Mouse (Mus musculus) neural tube, embryonic 15.5 days (tissue): Measurements from ENCODE around the gene Cys1. TPM values are rescaled to one million over a fixed set of nuclear protein-coding genes. Genes with fewer than 3 reads are reported as not detected.

Experiments
- polyA plus RNA-seq: library from polyadenylated mRNA; unstranded; fragments of >200 nt; fragmentation: Nextera tagmentation; extraction: Ambion mirVana; gene quantifications from 2 replicates; pipeline ENCODE4 v1.2.1, GENCODE M21; 2015

Cys1 gene
- polyA plus RNA-seq, 1 experiment from 2014 or later, result 2.1 TPM

Other genes with a start within 250 kb of the Cys1 start
- gene Taf1b, start 183.5 kb downstream of the Cys1 start, polyA plus RNA-seq, result 32.5 and 35.8 TPM in 2 replicates
- gene Grhl1, start 109.5 kb downstream of the Cys1 start, polyA plus RNA-seq, result 0.63 and 1.3 TPM in 2 replicates
- gene Klf11, start 30.5 kb downstream of the Cys1 start, polyA plus RNA-seq, result 11.3 and 11.4 TPM in 2 replicates
- gene Rrm2, start 26.4 kb upstream of the Cys1 start, polyA plus RNA-seq, result 42.1 and 74.2 TPM in 2 replicates
- 58.8 and 61.9 TPM in 2 replicates for gene Mboat2, start 149.1 kb upstream of the Cys1 start, polyA plus RNA-seq